Mouse (Mus musculus): ENCODE measurements around the gene Ddb2.

Gene Ddb2

GRCm38 (mm10) chr2:91236601-91237510 lies at the start of gene Ddb2:
Gene Ddb2 (minus strand): TSS chr2:91236982.
- DNase-seq (ENCODE audit: low spot score in 2 of 2) = peak; percentile 80 to 92

GRCm38 (mm10) chr2:91285885-91286505 lies 49.2 kb upstream of the Ddb2 start:
- DNase-seq (ENCODE audit: low spot score in 2 of 2) = peak; percentile 64 to 82

- DNase-seq (ENCODE audit: low spot score in 2 of 2) = no peak
These were observed 47.8 kb upstream of the Ddb2 start for GRCm38 (mm10) chr2:91284375-91285199.

- DNase-seq (ENCODE audit: low spot score in 2 of 2) = no peak
These were observed 47.2 kb upstream of the Ddb2 start for GRCm38 (mm10) chr2:91283972-91284371.

- peak; percentile 62 to 70 for DNase-seq (ENCODE audit: low spot score in 2 of 2)
These were observed 44.6 kb upstream of the Ddb2 start for GRCm38 (mm10) chr2:91281366-91281765.

- DNase-seq (ENCODE audit: low spot score in 2 of 2) = no peak
These were observed 42.6 kb upstream of the Ddb2 start for GRCm38 (mm10) chr2:91279372-91279755.

- DNase-seq (ENCODE audit: low spot score in 2 of 2) = peak in 1 of 2 experiments; percentile 55
These were observed 42.1 kb upstream of the Ddb2 start for GRCm38 (mm10) chr2:91278749-91279371.

- no peak for DNase-seq (ENCODE audit: low spot score in 2 of 2)
These were observed 32.9 kb upstream of the Ddb2 start for GRCm38 (mm10) chr2:91269687-91270133.

GRCm38 (mm10) chr2:91268706-91269105 lies 31.9 kb upstream of the Ddb2 start:
- DNase-seq (ENCODE audit: low spot score in 2 of 2) = no peak

GRCm38 (mm10) chr2:91268042-91268441 lies 31.3 kb upstream of the Ddb2 start:
- no peak for DNase-seq (ENCODE audit: low spot score in 2 of 2)

- DNase-seq (ENCODE audit: low spot score in 2 of 2) = peak; percentile 94 to 98
These were observed 28.2 kb upstream of the Ddb2 start, which contains the start of gene Arfgap2 for GRCm38 (mm10) chr2:91264711-91265681. Gene Arfgap2 (plus strand): TSS chr2:91264974.

GRCm38 (mm10) chr2:91263692-91264660 lies 27.2 kb upstream of the Ddb2 start:
- no peak for DNase-seq (ENCODE audit: low spot score in 2 of 2)

- no peak for DNase-seq (ENCODE audit: low spot score in 2 of 2)
These were observed 22.7 kb upstream of the Ddb2 start for GRCm38 (mm10) chr2:91259493-91259892.

- no peak for DNase-seq (ENCODE audit: low spot score in 2 of 2)
These were observed 22.0 kb upstream of the Ddb2 start for GRCm38 (mm10) chr2:91258830-91259229.

GRCm38 (mm10) chr2:91258054-91258453 lies 21.3 kb upstream of the Ddb2 start:
- DNase-seq (ENCODE audit: low spot score in 2 of 2) = no peak

- no peak for DNase-seq (ENCODE audit: low spot score in 2 of 2)
These were observed 20.6 kb upstream of the Ddb2 start for GRCm38 (mm10) chr2:91257126-91257980.

GRCm38 (mm10) chr2:91256256-91257125 lies 19.7 kb upstream of the Ddb2 start:
- DNase-seq (ENCODE audit: low spot score in 2 of 2) = peak; percentile 62 to 64
